Mouse (Mus musculus) cerebellum, adult 11 months (tissue): ENCODE data around the gene Tbc1d9b.

ENCODE experiments used
- DNase-seq: peaks from one replicate; pipeline ENCODE4 v3.0.0; 2022

Gene Tbc1d9b

DNA sequence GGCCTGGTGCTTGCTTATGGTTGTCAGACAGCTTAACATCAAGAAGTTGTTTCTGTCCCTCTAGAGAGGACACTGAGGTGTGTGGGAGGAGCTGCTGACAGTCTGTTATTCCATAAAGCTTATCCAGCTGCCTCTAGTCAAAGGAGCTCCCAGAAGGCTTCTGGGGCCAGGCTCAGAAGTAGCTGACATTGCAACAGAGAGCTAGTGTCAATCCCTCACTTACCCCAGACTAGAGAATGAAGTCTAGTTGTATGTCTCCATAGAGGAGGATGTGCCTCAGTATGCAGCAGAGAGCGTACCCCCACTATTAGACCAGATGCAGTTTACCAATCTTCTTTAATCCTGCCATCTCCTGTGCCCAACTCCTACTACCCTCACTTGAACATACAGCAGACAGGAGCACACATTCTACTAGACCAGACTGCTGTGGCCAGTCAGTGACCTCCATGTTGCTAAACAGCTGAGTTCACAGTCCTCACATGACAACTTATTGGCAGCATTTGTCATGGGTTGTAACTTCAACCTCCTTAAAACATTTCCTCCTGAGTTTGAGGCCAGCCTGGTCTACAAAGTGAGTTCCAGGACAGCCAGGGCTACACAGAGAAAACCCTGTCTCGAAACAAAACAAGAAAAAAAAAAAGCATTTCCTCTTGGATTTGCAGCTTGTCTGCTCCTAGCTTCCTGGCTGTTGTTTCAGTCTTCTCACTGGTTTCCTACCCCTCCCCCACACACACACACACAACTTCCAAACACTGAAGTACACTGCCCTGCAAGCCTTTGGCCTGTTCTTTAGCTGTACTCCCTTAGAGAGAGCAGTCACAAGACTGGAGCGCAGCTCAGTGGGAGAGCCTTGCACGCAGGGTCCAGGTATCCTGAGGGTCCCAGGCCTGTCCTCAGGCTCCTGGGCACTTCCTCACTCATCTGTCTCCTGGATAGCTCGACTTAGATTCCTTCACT, 47.6 kb downstream of the Tbc1d9b start:
- no peak for DNase-seq

DNA sequence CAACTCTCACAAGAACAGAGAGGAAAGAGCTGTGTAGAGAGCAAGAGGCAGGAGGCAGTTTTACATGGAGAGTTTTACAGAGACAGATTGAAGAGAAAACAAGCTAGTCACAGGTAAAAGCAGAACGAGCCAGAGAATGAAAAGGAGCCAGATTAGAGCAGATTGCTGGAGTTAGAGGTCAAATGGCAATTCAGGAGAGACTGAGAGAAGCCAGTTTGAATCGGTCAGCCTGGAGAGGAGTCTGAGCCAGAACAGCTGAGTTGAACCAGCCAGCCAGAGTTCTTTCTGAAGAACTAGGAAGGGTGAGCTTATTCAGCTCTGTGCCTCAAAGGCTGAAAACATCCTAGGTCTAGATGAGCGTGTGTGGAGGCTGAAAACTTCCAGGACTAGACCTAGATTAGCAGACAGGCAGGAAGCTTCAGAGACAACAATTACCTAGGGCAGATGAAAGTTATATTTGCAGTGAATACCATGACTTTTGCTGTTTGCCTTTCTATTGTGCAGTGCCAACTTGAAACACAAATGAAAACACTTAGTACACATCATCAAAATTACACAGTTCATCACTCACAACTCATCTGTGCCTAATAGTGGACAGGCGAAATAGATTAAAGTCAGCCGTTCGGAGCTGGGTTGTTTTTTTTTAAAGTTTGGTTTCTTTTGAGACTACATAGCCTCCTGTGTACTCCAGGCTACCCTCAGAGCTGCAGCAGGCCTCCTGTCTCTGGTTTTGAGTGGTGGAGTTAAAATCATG, 49.5 kb downstream of the Tbc1d9b start:
- no peak for DNase-seq

DNA sequence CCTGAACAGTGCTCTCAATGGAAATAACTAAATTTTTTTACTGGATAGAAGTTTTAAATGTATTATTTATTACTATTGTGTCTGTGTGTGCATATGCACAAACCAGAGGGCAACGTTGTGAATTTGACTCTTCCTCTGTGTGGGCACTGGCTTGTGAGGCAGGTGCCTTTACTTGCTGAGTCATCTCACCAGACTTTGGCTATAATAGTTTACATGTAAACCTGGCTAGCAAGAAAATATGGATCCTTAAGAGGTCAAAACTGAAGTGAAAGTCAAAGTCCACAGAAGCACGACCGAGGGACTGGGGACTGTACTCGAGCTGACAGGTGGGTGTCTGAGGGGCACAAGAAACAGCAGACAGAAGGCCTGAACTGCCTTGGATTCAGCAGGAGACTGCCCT, 51.5 kb downstream of the Tbc1d9b start:
- DNase-seq: no peak

DNA sequence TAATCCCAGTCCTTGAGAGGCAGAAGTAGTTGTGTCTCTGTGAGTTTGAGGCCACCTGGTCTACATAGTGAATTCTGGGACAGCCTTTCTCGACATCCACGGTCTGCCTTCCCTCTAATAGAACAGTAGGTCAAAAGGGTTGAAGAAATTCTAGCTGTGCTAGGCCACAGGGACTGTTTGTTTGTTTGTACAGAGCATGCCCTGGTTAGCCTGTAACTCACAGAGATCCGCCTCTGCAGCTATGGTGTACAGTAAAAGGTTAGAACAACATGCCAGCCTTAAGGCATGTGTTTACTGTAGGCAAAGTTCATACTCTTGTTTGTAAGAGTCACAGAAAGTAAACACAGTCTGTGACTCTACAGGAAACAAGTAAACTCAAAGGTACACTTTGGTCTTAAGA, 53.6 kb downstream of the Tbc1d9b start:
- no peak for DNase-seq

DNA sequence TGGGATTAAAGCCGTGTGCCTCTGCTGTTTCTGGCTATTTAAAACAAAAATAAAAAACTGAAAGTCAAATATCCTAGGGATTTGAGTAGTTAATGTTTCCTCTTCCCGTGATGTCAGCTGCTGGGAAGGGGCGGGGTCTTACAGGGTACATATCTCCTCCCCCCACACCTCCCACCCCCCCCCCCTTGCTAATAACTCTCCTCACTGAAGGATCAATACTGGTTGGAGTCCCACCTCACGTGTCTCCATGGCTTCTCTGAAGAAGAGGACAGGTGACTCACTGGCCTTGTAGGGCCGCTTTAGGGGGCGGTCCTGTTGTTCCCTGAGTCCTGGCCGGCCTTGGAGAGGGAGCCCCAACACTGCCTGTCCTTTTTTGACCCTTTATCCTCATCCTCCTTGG, 57.5 kb downstream of the Tbc1d9b start:
- no peak for DNase-seq

DNA sequence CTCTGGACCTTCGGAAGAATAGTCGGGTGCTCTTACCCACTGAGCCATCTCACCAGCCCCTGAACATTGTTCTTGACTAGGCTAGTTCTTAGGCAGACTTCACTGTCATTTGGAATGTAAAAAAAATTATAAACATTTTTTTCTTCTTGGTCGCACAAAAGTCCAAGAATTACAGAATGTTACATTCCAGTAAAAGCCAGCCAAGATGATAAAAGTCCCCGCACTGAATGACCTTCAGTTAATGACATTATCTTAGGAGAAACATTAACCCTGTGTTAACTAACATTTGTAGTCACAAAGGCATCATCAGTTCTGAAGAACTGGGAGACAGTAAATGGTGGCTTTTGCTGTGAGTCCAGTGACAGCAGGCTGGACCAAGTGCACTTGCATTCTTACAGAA, 59.2 kb downstream of the Tbc1d9b start:
- no peak for DNase-seq

DNA sequence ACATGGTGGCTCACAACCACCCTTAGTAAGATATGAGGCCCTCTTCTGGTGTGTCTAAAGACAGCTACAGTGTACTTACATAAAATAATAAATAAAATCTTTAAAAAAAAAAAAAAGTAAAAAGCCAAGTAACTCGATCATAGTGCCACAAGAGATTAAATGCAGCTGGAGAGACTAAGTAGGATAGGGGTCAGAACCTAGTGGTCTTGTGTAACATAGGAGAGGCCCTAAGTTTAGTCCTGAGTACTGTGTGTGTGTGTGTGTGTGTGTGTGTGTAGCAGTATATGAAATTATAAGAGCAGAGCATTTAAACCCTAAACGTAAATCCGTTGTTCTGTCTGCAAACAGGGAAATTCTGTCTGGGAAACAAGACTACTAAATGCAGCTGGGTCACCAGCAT, 61.1 kb downstream of the Tbc1d9b start:
- no peak for DNase-seq

DNA sequence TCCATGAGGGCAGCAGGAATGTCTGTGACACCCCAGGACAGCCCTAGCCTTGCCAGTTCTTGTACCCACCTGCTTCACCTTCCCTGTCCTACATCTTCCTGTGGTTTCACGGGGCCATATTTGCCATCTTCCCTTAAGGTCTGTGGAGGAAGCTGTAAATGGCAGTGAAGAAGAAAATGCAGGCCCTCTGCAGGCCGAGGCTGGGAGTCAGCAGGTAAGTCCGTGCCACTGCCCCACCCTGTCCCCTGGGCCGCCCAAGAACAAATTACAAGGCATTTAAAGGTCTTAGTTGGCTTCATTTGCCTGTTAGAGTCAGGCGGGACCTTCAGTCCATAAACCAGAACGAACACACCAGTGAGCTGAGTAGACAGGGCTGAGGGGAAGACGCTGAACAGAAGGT, 62.9 kb downstream of the Tbc1d9b start:
- DNase-seq: no peak

DNA sequence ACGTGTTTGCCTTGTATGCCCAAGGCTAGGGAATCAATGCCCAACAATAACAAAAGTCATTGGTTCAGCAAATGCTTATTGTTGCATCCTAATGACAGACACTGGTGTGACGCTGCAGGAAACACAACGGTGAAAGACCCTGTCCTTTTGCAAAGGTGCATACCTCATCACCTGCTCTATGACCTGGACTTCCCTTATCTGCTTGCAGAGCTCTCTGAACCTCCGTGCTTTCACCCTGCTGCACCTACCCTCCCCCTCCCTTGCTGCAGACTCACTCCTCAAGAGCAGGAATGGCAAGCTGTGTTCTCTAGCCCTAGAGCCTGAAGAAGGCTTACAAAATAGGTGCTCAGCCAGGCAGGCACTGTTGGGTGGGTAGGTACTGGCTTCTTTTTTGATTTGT, 63.6 kb downstream of the Tbc1d9b start:
- no peak for DNase-seq

DNA sequence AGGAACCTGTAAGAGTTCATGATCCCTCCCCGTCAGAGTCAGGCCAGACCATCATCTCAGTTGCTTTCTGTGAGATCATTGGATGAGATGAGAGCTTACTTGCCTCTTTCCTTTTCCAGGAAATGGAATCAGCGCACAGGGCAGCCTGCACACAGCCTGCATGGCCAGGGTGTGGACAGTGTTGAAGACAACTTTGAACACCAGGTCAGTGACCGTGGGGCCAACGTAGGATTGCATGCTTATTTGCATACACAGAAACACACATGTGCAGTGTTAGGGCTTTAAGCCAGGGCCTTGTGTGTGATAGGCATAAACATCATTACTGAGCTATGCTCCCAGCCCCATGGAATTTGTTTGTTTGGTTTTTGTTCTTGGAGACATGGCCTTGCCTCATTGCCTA, 66.3 kb downstream of the Tbc1d9b start:
- DNase-seq: no peak

DNA sequence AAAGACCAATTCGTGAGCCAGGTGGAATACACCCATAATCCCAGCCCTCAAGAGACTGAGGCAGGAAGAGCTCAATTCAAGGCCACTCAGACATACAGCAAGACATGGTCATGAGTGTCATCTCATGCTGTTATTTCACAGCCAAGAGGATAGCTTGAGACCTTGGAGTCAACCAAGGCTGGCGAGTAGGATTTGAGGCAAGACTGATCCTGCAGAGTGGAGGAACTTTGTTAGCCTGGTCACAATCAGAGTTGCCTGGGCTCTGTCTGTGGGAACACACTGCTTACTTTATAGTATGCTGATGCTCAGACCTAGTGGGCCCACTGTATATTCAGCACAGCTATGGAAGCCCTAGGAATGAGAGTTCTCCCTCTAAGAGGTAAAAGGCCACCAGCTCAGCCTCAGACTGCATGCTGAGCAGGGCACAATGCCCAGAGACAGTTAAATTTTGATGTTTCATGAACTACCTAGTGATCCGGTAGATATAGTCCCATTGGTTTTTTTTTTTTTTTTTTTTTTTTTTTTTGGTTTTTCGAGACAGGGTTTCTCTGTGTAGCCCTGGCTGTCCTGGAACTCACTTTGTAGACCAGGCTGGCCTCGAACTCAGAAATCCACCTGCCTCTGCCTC, 67.1 kb downstream of the Tbc1d9b start:
- DNase-seq: no peak

DNA sequence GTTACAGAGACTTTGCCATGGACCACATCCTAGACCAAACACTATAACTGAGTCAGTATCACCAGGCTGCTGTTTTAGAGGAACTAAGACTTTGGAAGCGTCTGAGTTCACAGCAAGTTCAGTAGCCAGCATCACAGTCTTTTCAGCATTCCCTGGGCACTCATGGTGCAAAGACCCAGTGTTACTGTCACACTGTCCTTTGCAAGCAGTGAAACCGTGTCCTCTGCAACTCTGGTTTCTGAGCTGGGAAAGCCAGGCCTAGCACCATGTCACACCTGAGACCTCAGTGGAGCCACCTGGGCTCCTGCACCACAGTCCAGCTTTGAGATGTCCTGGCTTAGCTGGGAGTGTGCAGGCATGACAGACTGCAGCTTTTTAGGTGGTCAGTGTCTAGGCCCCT, 67.7 kb downstream of the Tbc1d9b start:
- no peak for DNase-seq

DNA sequence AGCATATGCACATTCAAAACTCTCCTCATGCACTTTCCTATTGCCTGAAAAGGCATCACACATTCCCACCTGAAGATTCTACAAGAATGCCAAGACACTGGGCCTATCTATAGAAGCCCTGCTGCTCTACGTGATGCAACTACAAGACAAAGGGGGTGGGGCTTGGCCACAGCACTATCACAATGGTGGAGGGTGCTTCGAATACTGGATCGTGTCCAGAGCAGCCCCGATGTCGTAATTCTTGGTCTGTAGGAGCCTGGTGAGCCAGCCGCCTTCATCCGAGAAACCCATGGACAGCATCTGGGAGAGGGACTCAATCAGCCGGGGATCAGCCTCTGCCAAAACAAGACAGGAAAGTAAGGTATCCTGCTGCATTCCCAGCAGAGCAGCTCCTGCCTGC, 69.4 kb downstream of the Tbc1d9b start:
- DNase-seq: no peak

DNA sequence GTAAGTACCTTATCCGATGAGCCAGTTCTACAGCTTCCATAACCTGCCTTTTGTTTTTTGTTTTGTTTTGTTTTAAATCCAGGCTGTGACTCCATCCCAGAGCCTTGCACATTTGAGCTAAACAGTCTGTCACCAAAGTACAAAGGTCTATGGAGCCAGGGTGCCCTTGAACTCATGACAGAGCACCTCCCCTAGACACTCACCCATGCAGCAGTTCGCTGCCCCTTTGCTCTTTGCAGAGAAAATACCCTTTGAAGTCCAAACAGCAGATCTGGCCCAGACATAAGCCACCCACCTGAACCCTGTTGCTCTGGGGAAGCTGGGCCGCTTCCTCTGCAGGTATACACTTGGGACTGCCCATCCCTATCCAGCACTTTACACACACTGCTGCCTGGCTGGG, 70.4 kb downstream of the Tbc1d9b start:
- no peak for DNase-seq

DNA sequence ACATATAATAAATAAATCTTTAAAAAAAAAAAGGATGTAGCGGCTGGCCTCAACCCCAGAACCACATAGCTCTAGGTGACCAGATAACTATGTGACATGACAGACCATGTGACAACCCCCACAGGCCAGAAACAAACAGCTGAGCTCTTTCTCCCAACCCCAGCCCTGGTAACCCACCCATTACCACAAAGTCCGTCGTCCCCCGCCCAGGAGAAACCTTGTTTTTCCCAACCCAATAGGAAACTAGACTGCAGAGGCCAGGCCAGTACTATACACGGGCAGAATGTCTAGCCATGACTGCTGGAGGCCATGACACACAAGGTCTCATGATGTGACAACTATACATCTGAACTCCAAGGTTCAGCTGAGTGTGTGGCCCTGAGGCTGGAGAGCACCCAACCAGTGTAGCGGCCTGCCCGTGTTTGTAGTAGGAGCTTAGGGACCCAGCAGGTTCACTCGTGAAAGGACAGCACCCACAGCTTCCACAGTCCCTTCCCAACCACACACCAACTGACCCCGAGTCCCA, 72.2 kb downstream of the Tbc1d9b start:
- DNase-seq: no peak

DNA sequence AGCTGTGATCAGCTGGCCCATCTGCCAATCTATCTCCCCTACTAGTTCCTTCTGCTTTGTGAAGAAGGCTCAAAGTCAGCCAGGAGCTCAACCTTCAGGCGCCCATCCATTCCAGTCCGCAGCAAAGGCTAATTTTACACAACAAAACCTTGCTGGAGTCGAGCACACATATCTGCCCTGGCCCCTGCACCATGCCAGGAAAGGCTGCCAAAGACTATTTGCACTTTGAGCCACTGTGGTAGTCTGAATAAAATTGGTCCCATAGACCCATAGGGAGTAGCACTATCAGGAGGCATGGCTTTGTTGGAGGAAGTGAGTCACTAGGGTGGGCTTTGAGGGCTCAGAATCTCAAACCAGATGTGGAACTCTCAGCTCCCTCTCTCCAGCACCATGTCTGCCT, 74.2 kb downstream of the Tbc1d9b start:
- DNase-seq: no peak

DNA sequence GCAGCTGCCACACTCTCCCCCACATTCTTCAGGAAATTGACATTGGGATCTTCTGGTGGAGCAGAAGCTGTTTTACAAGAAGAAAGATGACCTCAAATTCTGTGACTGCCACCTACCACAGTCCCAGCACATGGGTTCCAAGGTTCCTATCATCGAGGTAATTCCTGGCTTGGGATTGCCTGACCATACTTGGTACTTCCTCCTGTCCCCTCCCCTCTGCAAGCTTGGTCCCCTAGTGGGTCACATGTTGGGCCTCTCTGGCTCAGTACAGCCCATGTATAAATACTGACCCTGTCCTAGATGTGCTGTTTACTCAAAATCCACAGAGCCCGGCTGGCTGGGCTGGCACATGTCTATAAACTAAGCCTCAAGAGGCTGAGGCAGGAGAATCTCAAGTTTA, 74.8 kb downstream of the Tbc1d9b start:
- no peak for DNase-seq

DNA sequence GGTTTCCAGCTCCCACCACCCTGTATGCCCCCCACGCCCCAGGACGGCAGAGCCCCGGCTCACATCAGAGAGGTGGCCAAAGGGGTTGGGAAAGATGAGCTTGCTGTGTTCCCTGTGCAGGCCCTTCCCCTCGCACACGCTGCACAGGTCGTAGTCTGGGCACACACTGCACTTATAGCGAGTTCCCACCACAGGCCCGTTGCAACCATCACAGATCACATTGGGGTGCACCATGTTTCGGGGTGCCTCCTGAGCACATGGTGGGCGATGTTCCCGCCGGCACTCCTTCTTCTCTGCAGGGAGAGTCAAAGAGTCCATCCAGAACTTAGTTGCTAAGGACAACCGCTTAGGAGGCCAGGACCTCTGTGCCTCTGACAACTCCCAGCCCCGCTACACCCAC, 76.1 kb downstream of the Tbc1d9b start:
- DNase-seq: no peak

DNA sequence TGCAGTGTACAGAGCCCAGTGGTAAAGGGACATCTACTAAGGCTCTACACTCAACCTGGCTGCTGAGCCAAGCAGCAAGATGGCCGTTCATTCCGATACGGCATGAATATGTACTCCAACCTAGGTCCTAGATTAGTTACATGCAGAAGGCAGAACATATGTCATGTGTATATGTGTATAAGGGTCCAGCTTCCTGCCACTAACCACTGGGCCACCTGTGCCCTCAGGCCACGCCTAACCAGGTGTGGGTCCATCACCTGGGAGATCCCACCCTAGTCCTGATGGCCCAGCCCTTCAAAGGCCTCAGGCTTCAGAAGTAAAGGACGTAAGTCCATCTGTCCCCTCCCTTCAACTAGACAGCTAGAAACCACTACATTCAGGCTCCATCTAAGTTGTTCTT, 76.8 kb downstream of the Tbc1d9b start:
- no peak for DNase-seq

DNA sequence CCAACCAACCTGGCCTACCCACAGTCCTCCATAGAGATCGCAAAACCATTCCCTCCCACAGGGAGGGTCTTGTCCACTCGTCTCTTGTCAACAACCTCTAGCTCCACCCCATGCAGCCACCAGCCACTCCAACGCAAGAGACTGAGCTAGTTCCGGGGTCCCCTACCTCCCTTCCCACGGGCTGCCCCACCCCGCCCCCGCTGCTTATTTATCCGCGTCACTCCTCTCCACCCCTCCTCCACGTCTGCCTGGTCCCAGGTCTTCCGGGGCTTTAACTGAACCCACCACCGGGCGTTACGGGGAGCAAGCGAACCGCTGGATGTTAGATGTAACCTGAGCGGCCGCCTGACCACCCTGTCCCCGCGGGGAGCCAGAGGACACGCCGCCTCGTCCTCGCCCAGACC, 78.9 kb downstream of the Tbc1d9b start:
- peak; percentile 87 for DNase-seq

DNA sequence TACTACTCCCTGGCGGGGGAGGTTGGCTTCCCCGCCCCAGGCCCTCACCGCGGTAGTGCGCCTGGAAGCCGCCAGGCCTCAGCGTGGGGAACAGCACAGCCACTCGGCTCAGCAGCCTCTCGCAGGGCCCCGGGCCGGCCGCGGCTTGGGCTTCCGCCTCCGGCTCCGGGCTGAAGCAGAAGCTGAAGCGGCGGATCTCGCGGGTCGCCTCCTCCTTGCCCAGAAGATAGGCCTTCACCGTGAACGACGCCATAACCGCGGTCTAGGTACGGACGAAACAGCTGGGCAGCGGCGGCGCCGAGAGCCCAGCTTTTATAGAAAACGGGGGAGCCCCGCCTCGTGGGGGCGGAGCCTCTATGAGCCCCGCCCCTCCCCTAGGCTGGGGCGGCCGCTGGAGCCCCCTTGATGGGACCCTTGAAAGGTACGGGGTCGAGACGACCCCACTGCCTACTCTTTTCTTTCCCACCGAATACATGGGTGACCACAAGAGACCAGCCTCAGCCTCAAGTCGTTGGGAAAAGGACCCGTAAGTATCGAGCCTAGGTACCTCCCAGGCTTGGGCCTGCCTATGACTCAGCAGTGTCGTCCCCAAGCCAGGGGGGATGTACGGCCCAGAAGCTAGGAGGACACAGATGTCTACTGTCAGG, 79.4 kb downstream of the Tbc1d9b start, which contains the start of the genes Sqstm1 and Mgat4b:
Gene Sqstm1 (minus strand): TSS at position 323 of the 647 bp plus-strand sequence.
Gene Mgat4b (plus strand): TSS at position 386 of the 647 bp plus-strand sequence.
- peak; percentile 77 for DNase-seq

DNA sequence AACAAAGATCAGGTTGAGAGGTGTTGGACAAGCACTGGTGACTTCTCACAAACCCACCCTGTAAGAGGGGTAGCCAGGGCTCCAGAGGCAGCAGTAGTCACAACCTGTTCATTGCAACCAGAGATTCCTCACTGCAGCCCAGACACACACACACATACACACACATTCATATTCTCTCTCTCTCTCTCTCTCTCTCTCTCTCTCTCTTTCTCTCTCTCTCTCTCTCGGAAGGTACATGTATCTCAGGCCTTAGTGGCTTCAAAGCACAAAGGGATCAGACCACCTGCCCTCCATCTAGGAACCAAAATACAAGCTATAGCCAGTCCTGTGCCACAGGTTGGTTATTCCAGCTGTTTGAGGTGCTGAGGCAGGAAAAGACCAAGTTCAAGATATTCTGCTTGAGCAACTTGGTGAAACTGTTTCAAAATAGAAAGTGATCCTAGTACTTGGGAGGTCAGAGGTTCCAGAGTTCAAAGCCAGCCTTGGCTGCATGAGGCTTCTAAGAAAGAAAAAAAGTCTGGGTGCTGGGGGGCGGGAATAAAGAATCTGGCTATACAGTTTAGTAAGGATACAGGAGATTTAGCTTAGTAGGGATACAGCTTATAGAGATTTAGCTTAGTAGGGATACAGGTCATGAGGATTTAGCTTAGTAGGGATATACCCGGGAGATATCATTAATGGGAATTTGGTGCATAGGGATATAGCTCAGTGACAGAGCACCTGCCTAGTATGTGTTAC, 80.3 kb downstream of the Tbc1d9b start:
- DNase-seq: no peak
